Mouse (Mus musculus) cerebellum, adult 2 months (tissue): Measurements from ENCODE around the gene 4930432M17Rik.

Experiments used
- CTCF ChIP-seq: fragments of 200-500 bp; IDR thresholded peaks from 2 replicates; pipeline ENCODE4 v1.5.1; 2011; ENCODE audit warnings: low read depth, mild to moderate bottlenecking, control low read depth, low read length, moderate library complexity, borderline replicate concordance; ENCODE audit not compliant: insufficient read depth
- POLR2A ChIP-seq: fragments of 200-500 bp; IDR thresholded peaks from 2 replicates; pipeline ENCODE4 v1.6.1; 2011; ENCODE audit warnings: low read length, control low read depth, borderline replicate concordance; ENCODE audit not compliant: insufficient read depth

- no peak for TF ChIP-seq CTCF
- TF ChIP-seq POLR2A, result no peak
Observed at GRCm38 (mm10) chr3:121723968-121724524, 53.5 kb downstream of the 4930432M17Rik start.
